16 mouse cellular contexts compared by ENCODE assay signal in genomic region chr15:4064013-4064412, GRCm38 (mm10). TPM values are rescaled to one million over a fixed set of nuclear protein-coding genes. Genes with fewer than 3 reads are reported as not detected.
DNase-seq lines count a peak whose midpoint lies in the region; ATAC-seq lines count a peak whose summit lies in the region.
"Had no signal": no experiment of that assay in that cellular context is flagged by ENCODE, and none has a peak within 500 bp of the region (broad histone marks: within the 10 kb centered on the region; RNA-seq: fewer than 3 reads in every experiment).

No protein-coding gene starts in this region.

- intact Hi-C loops in heart, postnatal 25 days (cut with DNase I), result no loop called here

- H3K4me1 ChIP-seq in heart, embryonic 10.5 days, result peaks cover 8% of the 10 kb centered on the region
- no peaks in the 10 kb centered on the region for H3K4me1 ChIP-seq in lung, embryonic 16.5 days (replicated peaks; ENCODE audit: control insufficient read depth, insufficient read depth, low read length)
- H3K4me1 ChIP-seq in forebrain, embryonic 11.5 days (replicated peaks; ENCODE audit: control insufficient read depth, insufficient read depth, low read length), result no peaks in the 10 kb centered on the region
- no peaks in the 10 kb centered on the region for H3K4me1 ChIP-seq in intestine, embryonic 16.5 days (ENCODE audit: control insufficient read depth, insufficient read depth, low read length)
- H3K4me1 ChIP-seq: hindbrain, embryonic 10.5 days; liver, embryonic 15.5 days; megakaryocyte, embryonic 14.5 days; midbrain, embryonic 15.5 days had no signal

- no peaks in the 10 kb centered on the region for H3K27me3 ChIP-seq in heart, embryonic 10.5 days (ENCODE audit: insufficient read depth, poor library complexity, severe bottlenecking)
- no peaks in the 10 kb centered on the region for H3K27me3 ChIP-seq in lung, embryonic 16.5 days (ENCODE audit: control insufficient read depth, insufficient read depth, low read depth, low read length)
- no peaks in the 10 kb centered on the region for H3K27me3 ChIP-seq in forebrain, embryonic 11.5 days (ENCODE audit: control insufficient read depth, insufficient read depth, low read length)
- no peaks in the 10 kb centered on the region for H3K27me3 ChIP-seq in intestine, embryonic 16.5 days (replicated peaks; ENCODE audit: control insufficient read depth, insufficient read depth, low read length)
- H3K27me3 ChIP-seq: liver, embryonic 15.5 days; megakaryocyte, embryonic 14.5 days; midbrain, embryonic 15.5 days; Patski had no signal

- peak overlapping the region; percentile 62 for H3K27ac ChIP-seq in heart, embryonic 10.5 days
- no peak overlapping the region for H3K27ac ChIP-seq in lung, embryonic 16.5 days (ENCODE audit: low read length)
- no peak overlapping the region for H3K27ac ChIP-seq in forebrain, embryonic 11.5 days (ENCODE audit: low read depth, low read length)
- H3K27ac ChIP-seq in intestine, embryonic 16.5 days (ENCODE audit: low read length), result no peak overlapping the region
- H3K27ac ChIP-seq: hindbrain, embryonic 10.5 days; liver, embryonic 15.5 days; midbrain, embryonic 15.5 days had no signal

- peaks cover 39% of the 10 kb centered on the region for H3K36me3 ChIP-seq in heart, embryonic 10.5 days
- peaks cover 16% of the 10 kb centered on the region for H3K36me3 ChIP-seq in lung, embryonic 16.5 days (ENCODE audit: control insufficient read depth, insufficient read depth, low read length)
- no peaks in the 10 kb centered on the region; the same call in 1 of the 2 replicates for H3K36me3 ChIP-seq in forebrain, embryonic 11.5 days (ENCODE audit: control insufficient read depth, insufficient read depth, low read length)
- H3K36me3 ChIP-seq in intestine, embryonic 16.5 days (ENCODE audit: control insufficient read depth, insufficient read depth, low read length), result no peaks in the 10 kb centered on the region; the same call in 1 of the 2 replicates
- H3K36me3 ChIP-seq: liver, embryonic 15.5 days had no signal

- no peak overlapping the region for H3K4me2 ChIP-seq in lung, embryonic 16.5 days (ENCODE audit: low read depth, low read length)
- no peak overlapping the region for H3K4me2 ChIP-seq in forebrain, embryonic 11.5 days (ENCODE audit: low read depth, low read length, severe bottlenecking)
- H3K4me2 ChIP-seq in intestine, embryonic 16.5 days (ENCODE audit: low read depth, low read length), result no peak overlapping the region
- H3K4me2 ChIP-seq: liver, embryonic 15.5 days; midbrain, embryonic 15.5 days had no signal

- WGBS in heart, embryonic 10.5 days, result 57% methylated on average over 7 of the region's 7 CpGs
- 49% methylated on average over 7 of the region's 7 CpGs for WGBS in lung, embryonic 16.5 days
- 90% methylated on average over 7 of the region's 7 CpGs for WGBS in forebrain, embryonic 11.5 days
- 85% methylated on average over 7 of the region's 7 CpGs for WGBS in intestine, embryonic 16.5 days

- H3K4me3 ChIP-seq in heart, embryonic 10.5 days, result no peak overlapping the region
- no peak overlapping the region for H3K4me3 ChIP-seq in lung, embryonic 16.5 days (ENCODE audit: low read length)
- no peak overlapping the region for H3K4me3 ChIP-seq in forebrain, embryonic 11.5 days (ENCODE audit: low read depth, low read length)
- H3K4me3 ChIP-seq in intestine, embryonic 16.5 days (ENCODE audit: low read length), result no peak overlapping the region
- H3K4me3 ChIP-seq: hindbrain, embryonic 10.5 days; liver, embryonic 15.5 days; megakaryocyte, embryonic 14.5 days; midbrain, embryonic 15.5 days had no signal

- H3K9me3 ChIP-seq in heart, embryonic 10.5 days, result no peaks in the 10 kb centered on the region
- no peaks in the 10 kb centered on the region for H3K9me3 ChIP-seq in lung, embryonic 16.5 days (ENCODE audit: control insufficient read depth, low read length)
- no peaks in the 10 kb centered on the region for H3K9me3 ChIP-seq in forebrain, embryonic 11.5 days (ENCODE audit: control insufficient read depth, low read length)
- no peaks in the 10 kb centered on the region for H3K9me3 ChIP-seq in intestine, embryonic 16.5 days (ENCODE audit: control insufficient read depth, low read length)
- H3K9me3 ChIP-seq: hindbrain, embryonic 10.5 days; liver, embryonic 15.5 days; megakaryocyte, embryonic 14.5 days; midbrain, embryonic 15.5 days had no signal

- no peak for DNase-seq in heart, embryonic 10.5 days (ENCODE audit: low spot score)
- DNase-seq in heart, postnatal 25 days (ENCODE audit: low spot score), result no peak
- DNase-seq in adrenal gland, adult 8-10 months, result peak; percentile 17
- peak; percentile 10 for DNase-seq in adrenal gland, postnatal 25 days
- no peak for DNase-seq in right cerebral cortex, postnatal 25 days
- DNase-seq in forebrain, embryonic 11.5 days (ENCODE audit: low spot score), result no peak
- DNase-seq: cerebellum, adult 9-10 months; gastrocnemius, postnatal 10 days; kidney, postnatal 4 days had no signal

- no peak overlapping the region for H3K9ac ChIP-seq in lung, embryonic 16.5 days (ENCODE audit: low read length)
- H3K9ac ChIP-seq in forebrain, embryonic 11.5 days (ENCODE audit: low read length), result no peak overlapping the region
- no peak overlapping the region for H3K9ac ChIP-seq in intestine, embryonic 16.5 days (ENCODE audit: low read depth, low read length)
- H3K9ac ChIP-seq: liver, embryonic 15.5 days; midbrain, embryonic 15.5 days had no signal

- ATAC-seq in lung, embryonic 16.5 days (ENCODE audit: low read depth), result peak; percentile 87
- no peak for ATAC-seq in forebrain, embryonic 11.5 days (replicated peaks; ENCODE audit: low FRiP score)
- no peak for ATAC-seq in intestine, embryonic 16.5 days
- ATAC-seq: midbrain, embryonic 15.5 days; Patski had no signal

RNA-seq across cellular contexts. Expression of gene Oxct1, which starts 37.8 kb away (rescaled TPM):
- 159 and 217 TPM in 2 replicates for polyA plus RNA-seq in heart, embryonic 10.5 days (2016; fragmentation: Nextera tagmentation; extraction: Ambion mirVana)
- 1,000 to 10,000 TPM; 1,289 to 1,329 TPM for total RNA-seq in heart, postnatal 25 days (2021)
- total RNA-seq in adrenal gland, adult 8-10 months (2022), result 100 to 1,000 TPM; 108 to 155 (median 147) TPM
- total RNA-seq in adrenal gland, postnatal 25 days (2021), result 145 and 173 TPM in 2 replicates
- polyA plus RNA-seq in lung, embryonic 16.5 days (2015; fragmentation: Nextera tagmentation; extraction: Ambion mirVana), result 222 and 248 TPM in 2 replicates
- polyA plus RNA-seq in forebrain, embryonic 11.5 days (2014; fragmentation: Nextera tagmentation; extraction: Ambion mirVana), result 188 and 196 TPM in 2 replicates
- 184 and 212 TPM in 2 replicates for polyA plus RNA-seq in intestine, embryonic 16.5 days (2015; fragmentation: Nextera tagmentation; extraction: Ambion mirVana)

Comparison
In these comparisons a context has a peak if more than half of its experiments do, and no peak if none do; other contexts are left out.
1. DNase-seq: peak in adrenal gland, adult 8-10 months (single experiment) and adrenal gland, postnatal 25 days (single experiment); none in heart, embryonic 10.5 days (single experiment), heart, postnatal 25 days (single experiment), right cerebral cortex, postnatal 25 days (single experiment) and forebrain, embryonic 11.5 days (single experiment).